Mouse (Mus musculus) limb, embryonic 15.5 days (tissue): ENCODE measurements around the gene Mesp1. TPM values are rescaled to one million over a fixed set of nuclear protein-coding genes. Genes with fewer than 3 reads are reported as not detected.

ENCODE experiments used
- ATAC-seq: fragments of 200-750 bp; cut with Nextera tagmentation; 2 replicates; pipeline ENCODE4 v1.8.0; 2017; ENCODE audit warnings: low read depth, moderate TSS enrichment; ENCODE audit not compliant: insufficient number of reproducible peaks, low FRiP score, low TSS enrichment
- H3K27ac ChIP-seq: fragments of 300-500 bp; sonication (generic); 2 replicates; pipeline ENCODE4 v1.5.1; 2015; ENCODE audit warnings: moderate library complexity, mild to moderate bottlenecking, inconsistent platforms
- H3K27me3 ChIP-seq: fragments of 300-500 bp; sonication (generic); 2 replicates; pipeline ENCODE4 v1.6.1; 2015; ENCODE audit warnings: inconsistent platforms
- H3K36me3 ChIP-seq: fragments of 300-500 bp; sonication (generic); 2 replicates; pipeline ENCODE4 v1.6.1; 2015; ENCODE audit warnings: inconsistent platforms
- H3K4me1 ChIP-seq: fragments of 300-500 bp; sonication (generic); 2 replicates; pipeline ENCODE4 v1.6.1; 2015; ENCODE audit warnings: inconsistent platforms
- H3K4me2 ChIP-seq: fragments of 300-500 bp; sonication (generic); 2 replicates; pipeline ENCODE4 v1.6.1; 2015; ENCODE audit warnings: mild to moderate bottlenecking, inconsistent platforms
- H3K4me3 ChIP-seq: fragments of 300-500 bp; sonication (generic); 2 replicates; pipeline ENCODE4 v1.5.1; 2015; ENCODE audit warnings: mild to moderate bottlenecking, inconsistent platforms
- H3K9ac ChIP-seq: fragments of 300-500 bp; sonication (generic); 2 replicates; pipeline ENCODE4 v1.6.1; 2015; ENCODE audit warnings: inconsistent platforms
- H3K9me3 ChIP-seq: fragments of 300-500 bp; sonication (generic); 2 replicates; pipeline ENCODE4 v1.6.1; 2016; ENCODE audit warnings: inconsistent platforms
- WGBS: fragments of 180-500 bp; shearing (Covaris S2); methylation state at CpG from one replicate; pipeline ENCODE4 v1.1.7; 2015; 5-methylcytosine and 5-hydroxymethylcytosine counted together
- polyA plus RNA-seq: library from polyadenylated mRNA; unstranded; fragments of >200 nt; fragmentation: Nextera tagmentation; extraction: Ambion mirVana; gene quantifications from 2 replicates; pipeline ENCODE4 v1.2.1, GENCODE M21; 2015

The Mesp1 gene
- polyA plus RNA-seq, 1 experiment from 2014 or later: 0.15 TPM

DNA sequence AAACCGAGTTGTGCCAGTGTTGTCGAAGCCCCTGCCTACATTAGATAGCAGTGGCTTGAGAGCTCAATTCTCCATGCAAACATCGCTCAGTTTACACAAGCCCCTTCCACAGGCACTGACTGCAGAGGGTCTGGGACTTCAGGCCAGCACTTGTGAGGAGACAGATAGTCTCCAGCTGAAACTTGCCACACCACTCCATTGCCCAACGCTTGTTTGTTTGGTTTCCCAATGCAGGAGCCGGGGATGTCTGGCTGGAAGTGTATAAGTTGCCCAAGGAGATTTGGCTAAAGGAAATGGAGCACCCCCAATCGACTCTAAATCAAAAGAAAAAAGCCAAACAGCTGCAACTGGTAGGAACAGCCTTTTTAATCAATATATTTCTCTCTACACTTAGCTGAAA, 35.4 kb downstream of the Mesp1 start:
- Histone ChIP-seq H3K4me2 (no peak overlapping the region), H3K27me3 (no peaks in the 10 kb centered on the region), H3K9ac (no peak overlapping the region), H3K36me3 (no peaks in the 10 kb centered on the region), H3K4me1 (no peaks in the 10 kb centered on the region), H3K9me3 (no peaks in the 10 kb centered on the region), H3K27ac (no peak overlapping the region), H3K4me3 (no peak overlapping the region)
- 66% methylated on average over 6 of the region's 6 CpGs for WGBS
- no peak for ATAC-seq

DNA sequence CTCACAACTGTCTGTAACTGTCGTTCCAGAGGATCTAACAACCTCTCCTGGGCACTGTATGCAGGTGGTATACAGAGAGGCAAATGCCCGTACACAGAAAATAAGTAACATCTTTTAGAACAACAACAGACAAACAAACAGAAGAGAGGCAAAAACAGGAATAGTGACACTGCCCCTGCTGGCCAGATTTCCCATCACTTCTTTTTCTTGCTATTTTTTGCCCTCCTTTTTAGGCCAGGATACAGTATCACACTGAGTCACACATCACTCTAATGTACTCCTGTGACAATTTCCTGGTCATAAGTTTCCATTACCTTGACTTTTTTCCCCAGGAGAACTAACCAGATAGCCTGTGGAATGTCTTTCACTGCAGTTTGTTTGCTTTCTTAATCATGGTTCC, 37.3 kb downstream of the Mesp1 start:
- H3K4me1 ChIP-seq: no peaks in the 10 kb centered on the region
- ATAC-seq: no peak
- H3K9ac ChIP-seq: no peak overlapping the region
- no peak overlapping the region for H3K4me3 ChIP-seq
- WGBS: 50% methylated on average over 2 of the region's 2 CpGs
- H3K9me3 ChIP-seq: no peaks in the 10 kb centered on the region
- no peak overlapping the region for H3K27ac ChIP-seq
- H3K36me3 ChIP-seq: no peaks in the 10 kb centered on the region
- no peaks in the 10 kb centered on the region for H3K27me3 ChIP-seq
- H3K4me2 ChIP-seq: no peak overlapping the region

DNA sequence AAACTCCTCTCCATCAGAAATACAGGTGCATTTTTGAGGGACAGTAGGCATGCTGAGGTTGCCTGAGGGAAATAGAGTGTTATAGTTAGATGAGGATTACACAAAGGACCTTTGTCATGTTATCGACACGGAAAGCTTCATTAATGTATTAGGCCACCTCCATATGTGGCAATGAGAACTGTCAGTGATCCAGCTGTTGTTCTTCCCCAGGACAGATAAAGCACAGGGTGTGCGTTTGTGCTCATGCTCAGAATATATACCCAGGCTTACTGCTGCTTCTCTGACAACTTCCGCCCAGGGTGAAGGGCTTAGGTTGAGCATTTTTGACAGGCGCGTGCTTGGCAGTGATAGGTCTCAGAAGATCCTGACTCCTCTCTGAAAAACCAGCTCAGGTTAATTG, 44.1 kb downstream of the Mesp1 start:
- ATAC-seq: no peak
- Histone ChIP-seq H3K27me3 (no peaks in the 10 kb centered on the region; the same call in 1 of the 2 replicates), H3K4me1 (no peaks in the 10 kb centered on the region), H3K36me3 (no peaks in the 10 kb centered on the region), H3K4me2 (no peak overlapping the region), H3K9ac (no peak overlapping the region), H3K9me3 (no peaks in the 10 kb centered on the region), H3K4me3 (no peak overlapping the region), H3K27ac (no peak overlapping the region)
- WGBS: 86% methylated on average over 6 of the region's 6 CpGs

DNA sequence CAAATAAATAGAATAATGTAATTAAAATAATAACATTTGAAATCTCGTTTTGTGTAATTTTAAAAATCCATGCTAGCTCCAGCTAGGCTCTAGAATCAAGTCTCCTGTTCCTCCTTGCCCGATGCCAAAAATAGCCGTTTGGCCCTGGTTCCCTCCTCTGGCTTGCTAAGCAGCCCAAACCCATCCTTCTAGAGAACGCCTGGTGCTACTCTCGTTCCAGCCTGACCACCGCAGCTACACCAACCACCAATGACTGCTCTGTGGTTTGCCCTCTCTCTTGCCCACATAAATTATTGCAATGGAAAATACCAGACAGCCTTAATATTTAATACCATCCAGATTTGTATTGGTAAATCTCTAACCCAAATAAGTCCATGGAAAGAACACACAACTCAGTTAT, 45.9 kb downstream of the Mesp1 start:
- H3K27ac ChIP-seq: no peak overlapping the region
- H3K4me1 ChIP-seq: peaks cover 5% of the 10 kb centered on the region; the same call in 1 of the 2 replicates
- no peak for ATAC-seq
- no peaks in the 10 kb centered on the region for H3K36me3 ChIP-seq
- no peak overlapping the region for H3K4me2 ChIP-seq
- no peaks in the 10 kb centered on the region for H3K9me3 ChIP-seq
- no peak overlapping the region for H3K9ac ChIP-seq
- no peaks in the 10 kb centered on the region; the same call in 1 of the 2 replicates for H3K27me3 ChIP-seq
- WGBS: 75% methylated on average over 6 of the region's 6 CpGs
- H3K4me3 ChIP-seq: no peak overlapping the region

- H3K27ac ChIP-seq: no peak overlapping the region
- ATAC-seq: no peak
- WGBS: 79% methylated on average over 5 of the region's 5 CpGs
Measured at GRCm38 (mm10) chr7:79744585-79744984, 49.0 kb downstream of the Mesp1 start.

DNA sequence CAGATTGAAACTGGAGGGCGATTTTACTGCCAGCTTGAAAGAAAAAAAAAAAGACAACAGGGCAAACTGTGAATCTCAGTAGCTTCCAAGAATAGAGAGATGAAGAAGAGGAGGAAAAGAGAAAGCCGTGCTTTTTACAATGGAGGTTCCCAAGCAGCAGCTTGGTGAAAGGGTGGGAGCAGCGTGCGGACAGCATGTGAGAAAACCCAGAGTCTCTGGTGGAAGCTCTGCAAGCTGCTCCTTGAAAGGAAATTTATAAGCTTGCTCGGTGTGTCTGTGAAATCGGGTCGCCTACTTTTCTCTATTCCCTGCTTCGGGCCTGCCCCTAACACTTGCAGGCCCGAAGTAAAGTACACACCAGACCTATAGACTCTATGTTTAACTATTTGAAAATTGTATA, 49.5 kb downstream of the Mesp1 start:
- H3K27ac ChIP-seq: no peak overlapping the region
- 88% methylated on average over 9 of the region's 9 CpGs for WGBS
- 0 out of 2 replicates have a peak, but pooled peaks cover 3% of the 10 kb centered on the region for H3K36me3 ChIP-seq
- no peak for ATAC-seq
- no peak overlapping the region for H3K9ac ChIP-seq
- peaks cover 5% of the 10 kb centered on the region; the same call in 1 of the 2 replicates for H3K4me1 ChIP-seq
- no peaks in the 10 kb centered on the region; the same call in 1 of the 2 replicates for H3K27me3 ChIP-seq
- no peaks in the 10 kb centered on the region for H3K9me3 ChIP-seq
- no peak overlapping the region for H3K4me2 ChIP-seq
- no peak overlapping the region for H3K4me3 ChIP-seq

More at GRCm38 (mm10) chr7:79744585-79744984, 49.0 kb downstream of the Mesp1 start:
- no peak overlapping the region for H3K4me2 ChIP-seq
- peaks cover 5% of the 10 kb centered on the region; the same call in 1 of the 2 replicates for H3K4me1 ChIP-seq
- no peak overlapping the region for H3K9ac ChIP-seq
- no peaks in the 10 kb centered on the region; the same call in 1 of the 2 replicates for H3K27me3 ChIP-seq
- H3K36me3 ChIP-seq: 0 out of 2 replicates have a peak, but pooled peaks cover 2% of the 10 kb centered on the region
- no peak overlapping the region for H3K4me3 ChIP-seq
- H3K9me3 ChIP-seq: no peaks in the 10 kb centered on the region

- H3K9ac ChIP-seq: peak within 1 kb of the TSS; percentile 60
- 3% methylated on average over 46 of the region's 46 CpGs for WGBS
- H3K4me2 ChIP-seq: peak within 1 kb of the TSS; percentile 92
- ATAC-seq: peak; percentile 65; the same call in 1 of the 2 replicates
- no peaks in the 10 kb centered on the region; the same call in 1 of the 2 replicates for H3K27me3 ChIP-seq
- peaks cover 5% of the 10 kb centered on the region; the same call in 1 of the 2 replicates for H3K4me1 ChIP-seq
- H3K4me3 ChIP-seq: peak within 1 kb of the TSS; percentile 66
- 0 out of 2 replicates have a peak, but pooled peaks cover 3% of the 10 kb centered on the region for H3K36me3 ChIP-seq
- H3K27ac ChIP-seq: no peak within 1 kb of the TSS
- H3K9me3 ChIP-seq: no peaks in the 10 kb centered on the region
Measured at GRCm38 (mm10) chr7:79742659-79743536, 50.7 kb downstream of the Mesp1 start, which contains the start of the genes Pex11a and Wdr93. Gene Pex11a, minus strand, starts transcription at chr7:79743131. Gene Wdr93, plus strand, starts transcription at chr7:79743163.

DNA sequence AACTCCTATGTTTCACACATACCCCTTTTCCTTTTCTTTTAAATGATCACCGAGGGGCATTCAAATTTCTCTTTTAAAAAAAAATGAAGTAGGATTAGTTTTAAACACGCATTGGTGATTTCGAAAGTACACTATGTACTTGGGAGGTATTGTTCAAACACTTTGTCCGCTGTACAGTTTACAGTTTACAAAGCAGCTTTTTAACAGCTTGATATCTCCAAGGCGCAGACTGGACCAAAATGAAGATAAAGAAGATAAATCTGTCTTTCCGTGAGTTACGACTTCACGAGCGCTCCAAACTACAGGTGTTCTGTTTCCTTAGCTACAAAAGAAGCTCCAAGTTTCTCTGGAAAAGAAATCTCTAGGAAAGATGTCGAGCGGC, 51.3 kb downstream of the Mesp1 start:
- H3K4me3 ChIP-seq: peak overlapping the region; percentile 66
- 15% methylated on average over 11 of the region's 11 CpGs for WGBS
- H3K4me2 ChIP-seq: peak overlapping the region; percentile 92
- no peaks in the 10 kb centered on the region; the same call in 1 of the 2 replicates for H3K27me3 ChIP-seq
- no peak for ATAC-seq
- H3K27ac ChIP-seq: no peak overlapping the region
- H3K4me1 ChIP-seq: peaks cover 5% of the 10 kb centered on the region; the same call in 1 of the 2 replicates
- H3K36me3 ChIP-seq: 0 out of 2 replicates have a peak, but pooled peaks cover 6% of the 10 kb centered on the region
- no peaks in the 10 kb centered on the region for H3K9me3 ChIP-seq
- peak overlapping the region; percentile 60; the same call in 1 of the 2 replicates for H3K9ac ChIP-seq

Other genes with a start within 250 kb of the Mesp1 start
- gene Rhcg, start 176.1 kb downstream of the Mesp1 start, polyA plus RNA-seq: not detected in 2 replicates
- 6.4 and 7.6 TPM in 2 replicates for gene Ticrr, start 133.6 kb downstream of the Mesp1 start, polyA plus RNA-seq
- gene Kif7, start 78.1 kb downstream of the Mesp1 start, polyA plus RNA-seq: 4.8 and 6.2 TPM in 2 replicates
- 0.26 TPM in 1 of 2 replicates, not detected in the other for gene Plin1, start 60.9 kb downstream of the Mesp1 start, polyA plus RNA-seq
- gene Pex11a, start 50.7 kb downstream of the Mesp1 start, polyA plus RNA-seq: 8.3 and 10.5 TPM in 2 replicates
- gene Wdr93, start 50.6 kb downstream of the Mesp1 start, polyA plus RNA-seq: 0.25 TPM in 1 of 2 replicates, not detected in the other
- 0.83 and 0.90 TPM in 2 replicates for gene Mesp2, start 16.9 kb upstream of the Mesp1 start, polyA plus RNA-seq
- 21.6 and 25.9 TPM in 2 replicates for gene Anpep, start 67.3 kb upstream of the Mesp1 start, polyA plus RNA-seq
- 25.6 and 25.7 TPM in 2 replicates for gene Ap3s2, start 126.9 kb upstream of the Mesp1 start, polyA plus RNA-seq
- gene Arpin, start 141.6 kb upstream of the Mesp1 start, polyA plus RNA-seq: 26.3 and 28.3 TPM in 2 replicates
- gene Zfp710, start 231.0 kb upstream of the Mesp1 start, polyA plus RNA-seq: 16.9 and 18.9 TPM in 2 replicates